Mouse (Mus musculus) heart, adult 2 months (tissue): ENCODE data around the gene Clec2d. TPM values are rescaled to one million over a fixed set of nuclear protein-coding genes. Genes with fewer than 3 reads are reported as not detected.

ENCODE experiments used
- DNase-seq, 2 experiments: peaks; one replicate each; pipeline ENCODE4 v3.0.0; 2021
- H3K27ac ChIP-seq: fragments of 200-600 bp; 2 replicates; pipeline ENCODE4 v1.8.1; 2022
- H3K27me3 ChIP-seq: fragments of 200-500 bp; 2 replicates; pipeline ENCODE4 v1.6.1; 2012; ENCODE audit warnings: mild to moderate bottlenecking, low read length, inconsistent platforms, mixed read lengths; ENCODE audit not compliant: control insufficient read depth, insufficient read depth
- H3K36me3 ChIP-seq: fragments of 200-500 bp; 2 replicates; pipeline ENCODE4 v1.6.1; 2012; ENCODE audit warnings: low read length, inconsistent platforms; ENCODE audit not compliant: control insufficient read depth, insufficient read depth
- H3K4me1 ChIP-seq: fragments of 200-500 bp; 2 replicates; pipeline ENCODE4 v1.6.1; 2011; ENCODE audit warnings: low read length; ENCODE audit not compliant: control insufficient read depth, insufficient read depth
- H3K4me3 ChIP-seq: fragments of 200-600 bp; 2 replicates; pipeline ENCODE4 v1.8.1; 2022
- H3K79me2 ChIP-seq: fragments of 200-500 bp; replicated peaks from 2 replicates; pipeline ENCODE4 v1.6.1; 2012; ENCODE audit warnings: mild to moderate bottlenecking, inconsistent platforms, low read length, moderate library complexity, mixed read lengths; ENCODE audit not compliant: control insufficient read depth, insufficient read depth
- H3K9ac ChIP-seq: fragments of 200-500 bp; 2 replicates; pipeline ENCODE4 v1.6.1; 2012; ENCODE audit warnings: low read depth, mild to moderate bottlenecking, control low read depth, inconsistent platforms, low read length, mixed read lengths
- CTCF ChIP-seq: fragments of 200-600 bp; IDR thresholded peaks from 2 replicates; pipeline ENCODE4 v1.8.1; 2022; ENCODE audit warnings: antibody characterized with exemption, mild to moderate bottlenecking, moderate library complexity
- EP300 ChIP-seq: fragments of 200-500 bp; IDR thresholded peaks from 2 replicates; pipeline ENCODE4 v1.6.1; 2011; ENCODE audit warnings: low read depth, low read length, control low read depth; ENCODE audit not compliant: insufficient read depth
- POLR2A ChIP-seq: fragments of 200-500 bp; IDR thresholded peaks from 2 replicates; pipeline ENCODE4 v1.6.1; 2011; ENCODE audit warnings: mild to moderate bottlenecking, low read depth, low read length, control low read depth; ENCODE audit not compliant: insufficient read depth
- WGBS: fragments of 180-500 bp; shearing (Covaris S2); methylation state at CpG from one replicate; pipeline ENCODE4 v1.1.7; 2018; 5-methylcytosine and 5-hydroxymethylcytosine counted together
- intact Hi-C: fragments of 180-260 bp; cut with DNase I; formaldehyde crosslinking; loops from one replicate; pipeline ENCODE4 v1.15.1; 2025
- polyA plus RNA-seq: library from polyadenylated mRNA; depleted of rRNA; stranded (reverse); fragments of >200 nt; gene quantifications from 2 replicates; pipeline ENCODE4 v1.2.3, GENCODE M21; 2012
- total RNA-seq, 2 experiments: library from RNA; stranded (reverse); gene quantifications; 2 replicates each; pipeline ENCODE4 v1.2.3; 2021

Gene Clec2d
- total and polyA plus RNA-seq, 3 experiments = 28.7 to 40.7 (median 32.4) TPM

DNA sequence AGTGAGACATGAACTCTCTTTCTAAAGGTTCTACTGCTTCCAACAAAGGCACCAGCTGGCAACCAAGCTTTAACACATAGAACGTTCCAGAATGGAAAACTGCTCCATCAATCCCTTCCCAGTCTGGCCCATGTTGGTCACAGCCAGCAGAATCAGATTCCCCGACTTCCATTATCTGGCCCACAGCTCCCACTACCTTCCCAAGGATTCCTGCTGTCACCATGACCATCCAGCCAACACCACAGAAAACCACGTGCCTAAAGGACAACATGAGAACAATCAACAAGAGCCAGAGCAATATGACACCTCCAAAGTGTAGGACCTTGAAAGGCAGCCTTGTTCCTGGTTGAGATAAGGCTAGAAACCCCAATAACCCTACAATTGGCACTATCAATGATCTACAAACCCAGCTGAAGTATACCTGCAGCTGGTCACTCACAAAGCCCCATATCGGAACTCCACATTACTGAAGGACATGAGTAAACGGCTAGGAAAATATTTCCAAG is 37.8 kb downstream of the Clec2d start:
- Histone ChIP-seq H3K27me3 (no peaks in the 10 kb centered on the region), H3K27ac (peak overlapping the region; percentile 64), H3K79me2 (no peaks in the 10 kb centered on the region), H3K4me1 (peaks cover 28% of the 10 kb centered on the region), H3K36me3 (peaks cover 28% of the 10 kb centered on the region), H3K9ac (no peak overlapping the region), H3K4me3 (no peak overlapping the region)
- TF ChIP-seq EP300 (no peak), CTCF (no peak), POLR2A (no peak)
- WGBS = 76% methylated on average over 5 of the region's 5 CpGs
- intact Hi-C loops = no loop called here
- DNase-seq = no peak

- peaks cover 30% of the 10 kb centered on the region for H3K36me3 ChIP-seq
- no peak for TF ChIP-seq CTCF
- peak; percentile 45; the same call in 1 of the 2 replicates for TF ChIP-seq POLR2A
- 0 out of 2 replicates have a peak, but pooled peaks have one; percentile 27 for TF ChIP-seq EP300
- H3K27me3 ChIP-seq = no peaks in the 10 kb centered on the region
- H3K4me1 ChIP-seq = peaks cover 29% of the 10 kb centered on the region
- peak overlapping the region; percentile 64 for H3K27ac ChIP-seq
- intact Hi-C loops = no loop called here
- no peaks in the 10 kb centered on the region for H3K79me2 ChIP-seq
- 53% methylated on average over 3 of the region's 3 CpGs for WGBS
- no peak overlapping the region for H3K9ac ChIP-seq
- no peak for DNase-seq
- H3K4me3 ChIP-seq = no peak overlapping the region
These were observed 39.6 kb downstream of the Clec2d start for GRCm38 (mm10) chr6:129219897-129220517.

DNA sequence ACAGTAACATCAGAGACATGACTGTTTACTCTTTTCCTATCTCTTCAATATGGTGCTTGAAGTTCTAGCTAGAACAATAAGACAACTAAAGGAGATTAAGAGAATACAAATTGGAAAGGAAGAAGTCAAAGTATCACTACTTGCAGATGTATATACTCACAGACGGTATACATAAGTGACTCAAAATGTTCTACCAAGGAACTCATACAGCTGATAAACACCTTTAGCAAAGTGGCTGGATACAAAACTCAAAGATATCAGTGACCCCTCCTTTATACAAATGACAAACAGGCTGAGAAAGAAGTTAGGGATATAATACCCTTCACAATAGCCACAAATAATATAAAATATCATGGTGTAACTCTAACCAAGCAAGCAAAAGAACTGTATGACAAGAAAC is 40.6 kb downstream of the Clec2d start:
- H3K27ac ChIP-seq = peak overlapping the region; percentile 64; the same call in 1 of the 2 replicates
- H3K36me3 ChIP-seq = peaks cover 22% of the 10 kb centered on the region
- intact Hi-C loops = no loop called here
- peaks cover 26% of the 10 kb centered on the region for H3K4me1 ChIP-seq
- no peak for TF ChIP-seq EP300
- H3K9ac ChIP-seq = no peak overlapping the region
- no peaks in the 10 kb centered on the region for H3K79me2 ChIP-seq
- no peaks in the 10 kb centered on the region for H3K27me3 ChIP-seq
- H3K4me3 ChIP-seq = no peak overlapping the region
- no peak for DNase-seq
- 84% methylated on average over 1 of the region's 1 CpGs for WGBS

- H3K9ac ChIP-seq = no peak overlapping the region
- no peaks in the 10 kb centered on the region for H3K27me3 ChIP-seq
- no peak for DNase-seq
- no peak for TF ChIP-seq CTCF
- no peak for TF ChIP-seq EP300
- TF ChIP-seq POLR2A = no peak
- intact Hi-C loops = no loop called here
- peaks cover 20% of the 10 kb centered on the region for H3K4me1 ChIP-seq
- H3K79me2 ChIP-seq = no peaks in the 10 kb centered on the region
- peaks cover 17% of the 10 kb centered on the region for H3K36me3 ChIP-seq
- H3K27ac ChIP-seq = peak overlapping the region; percentile 55
- no peak overlapping the region for H3K4me3 ChIP-seq
- 86% methylated on average over 3 of the region's 3 CpGs for WGBS
These were observed 41.9 kb downstream of the Clec2d start for GRCm38 (mm10) chr6:129222188-129222800.

- Histone ChIP-seq H3K4me3 (no peak overlapping the region), H3K79me2 (no peaks in the 10 kb centered on the region), H3K4me1 (peaks cover 18% of the 10 kb centered on the region), H3K27me3 (no peaks in the 10 kb centered on the region), H3K27ac (peak overlapping the region; percentile 55), H3K9ac (no peak overlapping the region), H3K36me3 (peaks cover 17% of the 10 kb centered on the region)
- intact Hi-C loops = no loop called here
- 40% methylated on average over 2 of the region's 2 CpGs for WGBS
- TF ChIP-seq CTCF (no peak), POLR2A (no peak), EP300 (no peak)
- no peak for DNase-seq
These were observed 43.2 kb downstream of the Clec2d start for GRCm38 (mm10) chr6:129223611-129224010.

GRCm38 (mm10) chr6:129224090-129224489 is 43.7 kb downstream of the Clec2d start:
- 55% methylated on average over 1 of the region's 1 CpGs for WGBS
- H3K9ac ChIP-seq = no peak overlapping the region
- peaks cover 21% of the 10 kb centered on the region for H3K36me3 ChIP-seq
- peak overlapping the region; percentile 55 for H3K27ac ChIP-seq
- DNase-seq = no peak
- no peaks in the 10 kb centered on the region for H3K79me2 ChIP-seq
- TF ChIP-seq POLR2A (no peak), EP300 (no peak), CTCF (no peak)
- peaks cover 21% of the 10 kb centered on the region for H3K4me1 ChIP-seq
- intact Hi-C loops = no loop called here
- no peak overlapping the region for H3K4me3 ChIP-seq
- no peaks in the 10 kb centered on the region for H3K27me3 ChIP-seq
